Mouse (Mus musculus): ENCODE data around the gene Slc2a12.

The Slc2a12 gene

DNA sequence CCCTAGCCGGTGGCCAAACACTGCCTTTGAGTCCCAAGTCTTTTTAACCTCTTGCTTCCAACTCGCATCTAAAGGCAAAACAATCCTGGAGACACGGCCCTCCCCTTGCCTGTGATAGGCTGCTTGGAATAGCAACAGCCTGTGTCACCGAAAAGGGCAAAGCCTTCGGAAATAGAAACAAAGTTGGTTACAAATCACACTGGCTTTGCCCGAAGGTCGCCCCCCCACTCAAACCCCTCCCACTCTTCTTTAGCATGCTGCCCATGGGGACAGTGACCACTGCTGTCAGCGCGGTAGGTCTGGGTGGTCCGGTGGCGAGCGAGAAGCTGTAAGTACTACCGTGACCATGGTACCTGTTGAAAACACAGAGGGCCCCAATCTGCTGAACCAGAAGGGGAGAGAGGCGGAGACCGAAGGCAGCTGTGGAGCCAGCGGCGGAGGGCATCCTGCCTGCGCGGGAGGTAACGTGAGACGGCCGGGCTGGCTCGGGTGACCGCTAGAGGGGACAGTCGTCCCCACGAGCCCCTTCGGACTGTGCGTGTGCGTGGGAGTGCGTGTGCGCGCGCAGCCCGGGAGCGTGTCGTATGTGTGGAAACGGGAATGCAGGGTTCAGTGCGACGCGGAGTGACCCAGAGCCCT is at the start of gene Slc2a12:
Gene Slc2a12 (plus strand): TSS at position 159 of the 639 bp plus-strand sequence.
- DNase-seq = peak; percentile 76 to 79

GRCm38 (mm10) chr10:22598908-22599480 is 45.8 kb upstream of the Slc2a12 start:
- DNase-seq = no peak

DNA sequence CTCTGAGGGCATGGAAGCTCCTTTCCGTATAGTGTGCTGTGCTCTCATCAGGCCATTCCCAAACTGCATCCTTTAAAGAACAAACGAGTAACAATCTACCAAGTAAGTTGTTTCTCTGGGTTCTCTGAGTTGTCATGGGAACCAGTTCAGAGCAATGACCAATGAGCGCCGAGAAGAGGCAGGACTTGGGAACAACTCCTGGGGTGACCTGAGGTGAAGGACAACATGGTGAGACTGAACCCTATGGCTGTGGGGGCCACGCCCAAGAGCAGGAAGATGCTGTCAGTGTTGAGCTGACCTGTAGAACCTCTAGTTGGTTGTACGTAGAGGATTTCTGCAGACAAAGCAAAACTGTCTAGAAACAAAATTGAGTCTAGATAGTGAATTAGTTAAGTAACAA is 43.8 kb upstream of the Slc2a12 start:
- no peak for DNase-seq

- no peak for DNase-seq
Observed at GRCm38 (mm10) chr10:22604801-22605200, 40.0 kb upstream of the Slc2a12 start.

DNA sequence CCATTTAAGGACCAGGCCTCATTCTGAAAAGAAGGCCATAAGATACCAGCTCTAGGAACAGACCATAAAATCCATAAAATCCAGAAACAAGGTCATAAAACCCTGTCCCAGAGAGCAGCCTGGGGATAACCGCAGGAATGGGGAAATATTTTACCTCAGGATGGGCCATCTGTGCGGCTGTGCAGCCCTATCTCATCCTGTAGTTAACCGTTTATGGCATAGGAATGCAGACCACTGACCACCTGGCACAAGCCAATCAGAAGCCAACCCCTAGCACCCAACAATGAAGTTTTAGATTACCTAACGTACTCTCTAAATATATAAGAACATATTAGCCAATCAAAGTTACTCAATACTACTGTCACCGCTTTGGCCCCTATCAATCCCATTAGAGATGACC is 36.5 kb upstream of the Slc2a12 start:
- DNase-seq = no peak

- DNase-seq = no peak
Observed at GRCm38 (mm10) chr10:22608799-22609357, 35.9 kb upstream of the Slc2a12 start.

DNA sequence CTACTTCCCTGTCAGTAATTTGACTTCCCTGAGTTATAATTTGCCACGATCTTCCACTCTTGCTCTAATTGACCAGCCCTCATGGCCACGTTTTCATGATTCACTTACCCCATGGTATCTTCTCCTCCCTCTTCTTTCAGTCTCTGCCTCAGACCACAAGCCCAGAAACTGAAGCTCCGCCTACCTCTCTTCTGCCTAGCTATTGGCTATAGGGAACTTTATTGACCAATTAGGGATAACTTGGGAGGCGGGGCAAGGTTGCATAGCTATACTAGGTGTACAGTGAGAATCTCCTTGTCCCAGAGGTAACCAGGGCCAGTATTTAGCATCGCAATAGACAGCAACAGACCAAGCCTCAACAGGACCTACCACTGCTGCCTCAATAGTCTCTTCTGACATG is 31.5 kb upstream of the Slc2a12 start:
- no peak for DNase-seq

DNA sequence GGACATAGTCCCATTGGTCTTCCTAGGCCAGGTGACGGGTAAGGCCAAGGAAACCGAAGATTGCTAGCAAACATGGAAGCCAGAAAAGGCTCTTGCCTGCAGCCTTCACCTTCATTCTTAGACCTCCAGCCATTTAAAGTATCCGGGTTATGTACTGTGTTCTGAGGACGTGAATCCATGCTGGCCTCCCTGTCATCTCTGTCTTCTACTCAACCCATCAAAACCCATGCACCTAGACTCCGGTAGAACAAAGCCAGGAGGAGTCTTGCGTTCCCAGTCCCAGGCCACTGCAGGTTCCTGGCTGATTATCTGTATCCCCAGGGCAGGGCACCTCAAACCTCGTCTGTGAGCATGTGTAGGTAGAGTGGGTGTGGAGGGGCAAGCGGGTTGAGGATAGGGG is 30.3 kb upstream of the Slc2a12 start:
- no peak for DNase-seq

GRCm38 (mm10) chr10:22615309-22615708 is 29.5 kb upstream of the Slc2a12 start:
- DNase-seq = no peak

DNA sequence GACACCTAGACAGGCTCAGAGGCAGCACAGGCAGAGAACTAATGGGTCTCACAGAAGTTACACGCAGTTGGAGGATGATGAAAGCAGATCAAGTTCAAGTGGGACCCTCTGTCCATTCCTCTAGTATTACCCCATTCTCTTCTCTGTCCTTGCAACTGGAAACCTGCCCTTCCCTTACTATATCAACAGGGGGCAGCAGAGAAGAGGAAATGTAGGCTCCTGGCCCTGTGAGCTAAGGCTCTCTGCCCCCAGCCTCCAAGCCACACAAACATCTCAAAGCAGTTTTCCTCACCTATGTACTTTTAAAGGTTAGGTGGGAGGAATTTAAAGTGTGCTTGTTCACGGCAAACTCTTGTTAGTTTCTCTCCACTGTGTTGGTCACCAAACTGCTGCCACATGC is 26.0 kb upstream of the Slc2a12 start:
- peak; percentile 20 to 38 for DNase-seq

GRCm38 (mm10) chr10:22628832-22629231 is 16.0 kb upstream of the Slc2a12 start:
- DNase-seq = no peak

DNA sequence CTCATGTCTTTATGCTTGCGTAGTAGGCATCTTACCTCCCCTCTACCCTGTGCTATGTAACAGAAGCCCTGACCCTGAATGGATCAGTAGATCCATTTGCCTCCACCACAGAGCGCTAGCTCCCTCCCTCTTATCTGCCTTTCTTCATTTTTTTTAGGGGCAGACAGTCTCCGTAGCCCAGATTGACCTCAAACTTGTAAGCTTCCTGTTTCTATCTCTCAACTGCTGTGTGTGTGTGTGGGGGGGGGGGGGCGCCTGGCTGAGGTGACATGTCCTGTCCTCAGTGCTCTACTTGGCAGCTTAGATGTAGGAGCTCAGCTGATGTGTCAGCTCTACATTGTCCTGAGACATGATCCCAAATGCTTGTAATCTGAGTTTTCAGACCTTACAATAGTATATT is 13.7 kb upstream of the Slc2a12 start:
- no peak for DNase-seq

GRCm38 (mm10) chr10:22631528-22631927 is 13.3 kb upstream of the Slc2a12 start:
- DNase-seq = no peak

GRCm38 (mm10) chr10:22631956-22632355 is 12.9 kb upstream of the Slc2a12 start:
- no peak for DNase-seq

DNA sequence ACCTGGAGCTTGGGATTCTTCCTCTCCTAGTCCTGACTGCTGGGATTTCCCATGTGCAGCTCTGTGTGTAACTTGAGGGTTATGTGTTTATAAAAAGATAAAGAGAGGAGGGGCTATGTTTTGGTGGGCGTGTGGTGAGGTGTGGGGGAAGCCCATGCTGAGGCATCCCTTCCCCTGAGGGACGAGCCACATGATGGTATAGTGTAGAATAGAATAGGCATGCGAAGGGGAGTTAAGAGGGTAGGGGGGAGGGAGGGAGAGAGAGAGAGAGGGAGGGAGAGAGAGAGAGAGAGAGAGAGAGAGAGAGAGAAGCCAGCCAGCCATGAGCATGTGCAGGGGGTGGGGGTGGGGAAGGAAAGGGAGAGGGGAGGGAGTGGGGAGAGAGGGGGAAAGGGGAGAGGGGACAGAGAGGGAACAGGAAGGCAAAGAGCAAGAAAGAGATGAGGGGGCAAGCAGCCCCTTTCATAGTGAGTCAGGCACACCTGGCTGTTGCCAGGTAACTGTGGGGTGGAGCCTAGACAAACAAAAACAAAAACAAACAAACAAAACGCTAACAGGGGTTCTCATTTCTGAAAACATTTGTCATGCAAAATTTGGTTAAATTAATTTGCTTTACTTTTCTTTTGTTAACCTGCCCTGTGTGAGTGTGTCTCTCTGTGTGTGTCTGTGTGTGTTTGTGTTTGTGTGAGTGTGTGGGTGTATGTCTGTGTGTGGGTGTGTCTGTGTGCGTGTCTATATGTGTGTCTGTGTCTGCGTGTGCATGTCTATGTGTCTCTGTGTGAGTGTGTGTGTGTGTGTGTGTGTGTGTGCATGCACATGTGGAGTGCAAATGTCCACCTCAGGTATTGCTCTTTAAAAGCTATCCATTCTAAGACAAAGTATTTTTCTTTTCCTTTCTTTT is 11.2 kb upstream of the Slc2a12 start:
- no peak for DNase-seq

DNA sequence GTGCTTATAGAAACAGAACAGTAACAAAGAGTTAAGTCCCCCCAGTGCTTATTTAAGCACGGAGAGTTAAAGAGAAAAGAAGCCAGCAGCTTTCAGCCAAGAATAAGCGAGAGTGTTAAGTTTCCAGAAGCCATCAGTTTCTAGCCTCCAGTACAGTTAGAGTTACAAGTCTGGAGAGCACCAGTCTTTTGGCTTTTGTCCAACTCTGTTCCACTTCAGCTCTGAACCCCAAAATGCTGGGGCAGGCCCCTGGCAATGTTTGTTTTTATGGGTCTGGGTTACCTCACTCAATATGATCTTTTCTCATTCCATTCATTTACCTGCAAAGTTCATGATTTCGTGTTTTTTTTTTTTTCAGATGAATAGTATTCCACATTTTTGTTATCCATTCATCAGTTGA is 7.6 kb upstream of the Slc2a12 start:
- DNase-seq = no peak

GRCm38 (mm10) chr10:22644171-22644570 is 640 bp upstream of the Slc2a12 start:
- DNase-seq = no peak

DNA sequence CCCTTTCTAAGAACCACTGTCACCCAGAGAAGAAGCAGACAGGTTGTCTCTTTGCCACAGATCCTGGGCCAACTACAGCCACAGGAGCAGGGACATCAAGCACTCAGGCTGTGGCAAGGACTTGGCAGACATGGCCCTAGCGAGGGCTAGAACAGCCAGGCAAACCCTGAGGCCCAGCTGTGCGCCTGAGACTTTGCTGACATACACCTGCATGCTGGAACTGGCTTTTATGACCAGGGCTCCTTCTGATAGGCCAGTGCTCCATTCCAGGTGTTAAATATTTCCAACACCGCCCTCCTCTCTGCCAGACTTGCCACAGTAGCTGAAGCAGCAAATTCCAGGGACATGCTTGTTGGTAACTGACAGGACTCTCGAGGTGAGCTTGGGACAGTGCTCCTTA is 3.9 kb downstream of the Slc2a12 start:
- DNase-seq = peak; percentile 84 to 89

GRCm38 (mm10) chr10:22653820-22654219 is 9.0 kb downstream of the Slc2a12 start:
- no peak for DNase-seq

DNA sequence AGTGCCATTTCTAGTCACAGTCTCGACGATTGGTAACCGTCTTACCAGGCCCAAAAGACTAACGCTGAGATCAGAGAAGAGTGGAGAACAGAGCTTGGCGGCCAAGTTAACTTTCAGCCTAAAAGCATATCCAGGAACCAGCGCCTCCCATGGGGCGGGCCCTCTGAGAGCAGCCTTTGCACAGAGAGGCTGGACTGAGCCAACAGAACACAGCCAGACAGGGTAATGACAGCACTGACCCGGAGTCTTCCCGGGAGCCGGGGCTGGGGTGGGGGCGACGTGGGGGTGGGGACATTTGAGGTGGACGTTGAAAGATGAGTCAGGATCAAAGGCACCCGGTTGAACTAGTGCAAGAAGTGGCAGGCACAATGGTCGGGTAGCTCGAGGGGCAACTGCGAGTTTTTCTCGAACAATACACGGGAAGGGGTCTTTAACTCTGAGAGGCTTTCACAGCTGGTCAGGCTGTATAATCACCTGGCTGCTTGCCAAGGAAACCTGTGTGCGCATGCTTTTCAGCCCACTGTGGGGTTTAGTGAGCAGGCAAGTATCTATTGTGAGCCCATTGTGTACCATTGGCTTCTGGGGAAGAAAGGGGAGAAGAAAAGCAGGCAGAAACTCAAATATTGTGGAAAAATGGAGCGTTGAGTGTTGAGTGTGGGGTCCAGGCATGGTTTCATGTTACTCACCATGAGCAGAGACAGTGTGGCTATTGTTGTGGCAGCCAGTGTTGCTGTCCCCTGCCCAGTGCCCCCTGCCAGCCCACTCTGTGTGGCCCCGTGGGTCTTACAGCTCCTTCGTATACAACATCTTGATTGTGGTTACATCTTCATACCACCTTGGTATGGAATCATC is 13.9 kb downstream of the Slc2a12 start:
- peak; percentile 27 to 38 for DNase-seq

GRCm38 (mm10) chr10:22659386-22659725 is 14.5 kb downstream of the Slc2a12 start:
- no peak for DNase-seq

DNA sequence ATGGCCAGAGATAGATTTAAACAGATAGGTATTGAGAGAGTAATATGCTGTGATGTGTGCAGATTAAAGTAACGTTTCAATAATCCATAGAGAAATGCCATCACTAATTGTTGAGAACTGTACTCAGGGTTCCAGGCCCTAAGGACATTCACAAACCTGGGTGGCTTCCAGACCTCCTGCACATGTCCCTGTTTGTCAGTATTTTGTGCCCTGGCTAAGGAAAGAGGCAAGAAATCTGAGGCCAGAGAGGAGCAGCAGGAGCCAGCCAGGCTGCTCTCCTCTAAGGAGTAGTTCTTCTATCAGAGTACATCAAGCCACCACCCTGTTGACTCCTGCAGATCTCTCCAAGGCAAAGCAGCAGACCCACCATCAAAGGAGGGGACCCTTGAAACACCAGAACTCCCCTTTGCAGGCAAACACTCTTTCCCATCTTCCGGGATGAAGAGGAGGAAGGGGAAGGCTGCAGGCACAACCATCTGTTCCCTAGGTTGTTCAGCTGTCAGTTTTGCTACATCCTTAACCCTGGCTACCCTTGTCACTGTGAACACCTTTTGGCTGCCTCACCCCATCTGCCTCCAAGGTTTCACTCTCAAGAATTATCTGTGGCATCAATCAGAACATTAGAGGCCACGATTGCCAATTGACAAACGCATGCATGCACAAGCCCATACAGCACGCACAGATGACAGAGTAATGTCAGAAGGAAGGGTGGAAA is 15.6 kb downstream of the Slc2a12 start:
- no peak for DNase-seq
